ENCODE assay signal across 22 mouse cellular contexts in the genomic region with DNA sequence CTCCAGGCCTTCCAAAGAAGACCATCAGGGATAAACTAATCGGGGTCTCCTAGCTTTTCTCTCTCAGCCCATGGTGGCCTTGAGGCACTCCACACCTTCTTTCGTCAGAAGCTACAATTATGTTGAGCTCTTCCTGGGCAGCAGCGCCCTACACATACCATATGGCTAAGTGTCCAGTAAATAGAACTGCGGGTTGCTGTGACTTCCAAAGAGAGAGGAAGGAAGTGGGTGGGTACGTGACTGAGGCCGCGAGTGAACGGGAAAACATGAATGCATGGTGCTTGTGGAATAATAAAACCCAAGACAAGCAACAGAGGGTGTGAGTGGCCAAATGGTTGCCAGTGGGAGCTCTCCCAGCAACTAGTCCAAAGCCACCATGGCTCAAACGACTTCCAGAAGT. TPM values are rescaled to one million over a fixed set of nuclear protein-coding genes. Genes with fewer than 3 reads are reported as not detected.
DNase-seq lines count a peak whose midpoint lies in the region; ATAC-seq lines count a peak whose summit lies in the region.
"Had no signal": no experiment of that assay in that cellular context is flagged by ENCODE, and none has a peak within 500 bp of the region (broad histone marks: within the 10 kb centered on the region; RNA-seq: fewer than 3 reads in every experiment).

No protein-coding gene starts in this region.

- H3K9ac ChIP-seq in midbrain, embryonic 11.5 days (ENCODE audit: low read length): no peak overlapping the region
- no peak overlapping the region for H3K9ac ChIP-seq in midbrain, embryonic 13.5 days (replicated peaks)
- H3K9ac ChIP-seq in forebrain, embryonic 14.5 days (ENCODE audit: low read length): no peak overlapping the region

- no peak overlapping the region for H3K4me2 ChIP-seq in midbrain, embryonic 11.5 days
- H3K4me2 ChIP-seq in midbrain, embryonic 13.5 days (replicated peaks): no peak overlapping the region
- H3K4me2 ChIP-seq in forebrain, embryonic 14.5 days (ENCODE audit: low read length): no peak overlapping the region

- ATAC-seq in frontal cortex, adult (ENCODE audit: low TSS enrichment): peak; percentile 51
- no peak for ATAC-seq in midbrain, embryonic 11.5 days (ENCODE audit: low FRiP score)
- no peak for ATAC-seq in midbrain, embryonic 13.5 days
- no peak for ATAC-seq in forebrain, embryonic 14.5 days
- ATAC-seq: activated CD4-positive, CD25-positive, alpha-beta regulatory T cell, adult 4 months; CD4-positive, CD25-positive, alpha-beta regulatory T cell, adult 4 months; Patski had no signal

- H3K27ac ChIP-seq in midbrain, embryonic 11.5 days (ENCODE audit: low read depth, low read length): no peak overlapping the region
- no peak overlapping the region for H3K27ac ChIP-seq in midbrain, embryonic 13.5 days
- no peak overlapping the region for H3K27ac ChIP-seq in forebrain, embryonic 14.5 days (ENCODE audit: low read depth, low read length)

- H3K27me3 ChIP-seq in midbrain, embryonic 11.5 days (ENCODE audit: control insufficient read depth, insufficient read depth, low read length): peaks cover 15% of the 10 kb centered on the region
- peaks cover 14% of the 10 kb centered on the region for H3K27me3 ChIP-seq in midbrain, embryonic 13.5 days
- H3K27me3 ChIP-seq in forebrain, embryonic 14.5 days (replicated peaks; ENCODE audit: control insufficient read depth, insufficient read depth, low read length): 0 out of 2 replicates have a peak, but pooled peaks cover 3% of the 10 kb centered on the region
- H3K27me3 ChIP-seq: CH12.LX, Patski had no signal

- 88% methylated on average over 9 of the region's 9 CpGs for WGBS in midbrain, embryonic 11.5 days
- 86% methylated on average over 9 of the region's 9 CpGs for WGBS in midbrain, embryonic 13.5 days
- WGBS in forebrain, embryonic 14.5 days: 83% methylated on average over 9 of the region's 9 CpGs

- H3K36me3 ChIP-seq in midbrain, embryonic 11.5 days (ENCODE audit: control insufficient read depth, insufficient read depth, low read length): no peaks in the 10 kb centered on the region; the same call in none of the 2 replicates
- H3K36me3 ChIP-seq in midbrain, embryonic 13.5 days: peaks cover 91% of the 10 kb centered on the region
- H3K36me3 ChIP-seq in forebrain, embryonic 14.5 days (ENCODE audit: control insufficient read depth, insufficient read depth, low read length): peaks cover 93% of the 10 kb centered on the region

- no peaks in the 10 kb centered on the region for H3K9me3 ChIP-seq in midbrain, embryonic 11.5 days (ENCODE audit: control insufficient read depth, low read length)
- H3K9me3 ChIP-seq in midbrain, embryonic 13.5 days: no peaks in the 10 kb centered on the region
- H3K9me3 ChIP-seq in forebrain, embryonic 14.5 days (replicated peaks; ENCODE audit: control insufficient read depth, low read length): no peaks in the 10 kb centered on the region
- H3K9me3 ChIP-seq: G1E had no signal

- peaks cover 6% of the 10 kb centered on the region for H3K4me1 ChIP-seq in midbrain, embryonic 11.5 days (ENCODE audit: control insufficient read depth, insufficient read depth, low read length)
- H3K4me1 ChIP-seq in midbrain, embryonic 13.5 days (replicated peaks): peaks cover 16% of the 10 kb centered on the region
- 0 out of 2 replicates have a peak, but pooled peaks cover 2% of the 10 kb centered on the region for H3K4me1 ChIP-seq in forebrain, embryonic 14.5 days (ENCODE audit: control insufficient read depth, insufficient read depth, low read length)

- no peak overlapping the region for H3K4me3 ChIP-seq in midbrain, embryonic 11.5 days (ENCODE audit: low read depth, low read length)
- no peak overlapping the region for H3K4me3 ChIP-seq in midbrain, embryonic 13.5 days (replicated peaks)
- no peak overlapping the region for H3K4me3 ChIP-seq in forebrain, embryonic 14.5 days (ENCODE audit: low read depth, low read length)

- no peak for DNase-seq in frontal cortex, postnatal 36 days (ENCODE audit: low spot score in 2 of 2)
- DNase-seq in midbrain, embryonic 11.5 days (ENCODE audit: low spot score, missing footprints): peak; percentile 53
- peak; percentile 9 for DNase-seq in 416B (ENCODE audit: low read depth)
- DNase-seq in forebrain, embryonic 14.5 days (ENCODE audit: low spot score): no peak
- DNase-seq: adrenal gland, adult 2 months; adrenal gland, adult 8-10 months; adrenal gland, postnatal 10 days; adrenal gland, postnatal 14 days; adrenal gland, postnatal 25 days; adrenal gland, postnatal 36 days; B cell, adult 2 months; cerebellum, adult 11 months; cerebellum, adult 11-12 months; cerebellum, adult 18-20 months; cerebellum, adult 2 months had no signal

RNA-seq across cellular contexts. Expression of gene Magoh, which starts 29.9 kb away (rescaled TPM):
- 268 and 272 TPM in 2 replicates for polyA plus RNA-seq in midbrain, embryonic 11.5 days (2014; fragmentation: Nextera tagmentation; extraction: Ambion mirVana)
- 167 and 169 TPM in 2 replicates for polyA plus RNA-seq in midbrain, embryonic 13.5 days (2015; fragmentation: Nextera tagmentation; extraction: Ambion mirVana)
- polyA plus RNA-seq in forebrain, embryonic 14.5 days (2014; fragmentation: Nextera tagmentation; extraction: Ambion mirVana): 151 and 175 TPM in 2 replicates

RNA-seq across cellular contexts. Expression of gene 0610037L13Rik, which starts 40.0 kb away (rescaled TPM):
- 130 and 134 TPM in 2 replicates for polyA plus RNA-seq in midbrain, embryonic 11.5 days (2014; fragmentation: Nextera tagmentation; extraction: Ambion mirVana)
- 106 and 108 TPM in 2 replicates for polyA plus RNA-seq in midbrain, embryonic 13.5 days (2015; fragmentation: Nextera tagmentation; extraction: Ambion mirVana)
- polyA plus RNA-seq in forebrain, embryonic 14.5 days (2014; fragmentation: Nextera tagmentation; extraction: Ambion mirVana): 116 and 127 TPM in 2 replicates

RNA-seq across cellular contexts. Expression of gene Lrp8, which starts 47.6 kb away (rescaled TPM):
- polyA plus RNA-seq in midbrain, embryonic 11.5 days (2014; fragmentation: Nextera tagmentation; extraction: Ambion mirVana): 21.3 and 21.4 TPM in 2 replicates
- 39.2 and 50.0 TPM in 2 replicates for polyA plus RNA-seq in midbrain, embryonic 13.5 days (2015; fragmentation: Nextera tagmentation; extraction: Ambion mirVana)
- 33.5 and 48.5 TPM in 2 replicates for polyA plus RNA-seq in forebrain, embryonic 14.5 days (2014; fragmentation: Nextera tagmentation; extraction: Ambion mirVana)

Comparison
In these comparisons a context has a peak if more than half of its experiments do, and no peak if none do; other contexts are left out.
1. DNase-seq: peak in midbrain, embryonic 11.5 days (single experiment) and 416B (single experiment); none in frontal cortex, postnatal 36 days (0 of 2) and forebrain, embryonic 14.5 days (single experiment).